Mouse (Mus musculus): Measurements from ENCODE around the gene Qk. TPM values are rescaled to one million over a fixed set of nuclear protein-coding genes. Genes with fewer than 3 reads are reported as not detected.
A peak's percentile ranks its signal among the peaks of the same experiment; 100 is the strongest.

Gene Qk
- polyA plus RNA-seq, 1 experiment from 2014 or later = 27.4 TPM

DNA sequence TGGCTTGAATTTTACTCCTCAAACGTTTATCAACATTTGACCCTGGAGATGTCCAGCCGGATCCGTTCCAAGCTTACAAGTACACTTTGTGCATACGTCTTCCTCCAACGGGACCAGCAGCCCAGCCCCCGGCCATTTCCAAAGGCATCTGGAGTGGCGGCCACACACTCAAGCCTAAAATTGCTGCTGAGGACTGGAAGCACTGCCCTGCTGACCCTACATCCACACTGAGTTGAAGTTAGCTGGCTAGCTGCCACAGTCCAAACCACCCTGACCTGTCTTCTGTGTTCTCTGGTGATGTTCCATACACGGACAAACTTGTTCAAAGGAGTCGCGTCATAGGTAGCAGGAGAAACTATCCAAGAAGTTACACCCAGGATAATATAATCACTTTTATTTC is 18.6 kb upstream of the Qk start:
- Histone ChIP-seq H3K27me3 (no peaks in the 10 kb centered on the region), H3K9ac (no peak overlapping the region), H3K4me2 (replicated peaks) (no peak overlapping the region), H3K9me3 (replicated peaks) (no peaks in the 10 kb centered on the region), H3K27ac (replicated peaks) (no peak overlapping the region), H3K4me1 (peaks cover 10% of the 10 kb centered on the region; the same call in 1 of the 2 replicates), H3K4me3 (replicated peaks) (no peak overlapping the region), H3K36me3 (no peaks in the 10 kb centered on the region)
- ATAC-seq (ENCODE audit: insufficient number of reproducible peaks, low FRiP score, low TSS enrichment, low read depth) = no peak
- WGBS = 67% methylated on average over 10 of the region's 10 CpGs

DNA sequence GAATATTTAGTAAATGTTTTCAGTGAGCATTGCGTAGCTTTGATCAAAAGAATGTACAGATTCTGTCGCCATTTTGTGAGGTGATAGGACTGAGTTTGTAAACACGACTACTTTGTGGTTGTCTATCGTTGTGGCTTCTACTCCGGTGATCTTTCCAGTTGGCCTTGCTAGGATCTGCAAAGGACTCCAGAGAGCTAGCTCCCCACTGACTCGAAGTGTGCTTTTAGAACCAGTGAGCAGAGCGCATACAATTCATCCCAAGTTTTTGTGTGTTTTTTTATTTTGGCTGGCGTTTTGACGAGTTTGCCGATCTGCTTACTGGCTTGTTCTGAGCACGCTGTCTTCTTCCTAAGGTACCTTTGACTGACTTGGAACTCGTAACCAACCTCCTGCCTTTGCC is 16.9 kb upstream of the Qk start:
- Histone ChIP-seq H3K4me3 (replicated peaks) (no peak overlapping the region), H3K9ac (no peak overlapping the region), H3K4me2 (replicated peaks) (no peak overlapping the region), H3K27me3 (no peaks in the 10 kb centered on the region), H3K36me3 (no peaks in the 10 kb centered on the region), H3K4me1 (peaks cover 10% of the 10 kb centered on the region; the same call in 1 of the 2 replicates), H3K9me3 (replicated peaks) (no peaks in the 10 kb centered on the region), H3K27ac (replicated peaks) (no peak overlapping the region)
- 85% methylated on average over 12 of the region's 12 CpGs for WGBS
- ATAC-seq (ENCODE audit: insufficient number of reproducible peaks, low FRiP score, low TSS enrichment, low read depth) = no peak

DNA sequence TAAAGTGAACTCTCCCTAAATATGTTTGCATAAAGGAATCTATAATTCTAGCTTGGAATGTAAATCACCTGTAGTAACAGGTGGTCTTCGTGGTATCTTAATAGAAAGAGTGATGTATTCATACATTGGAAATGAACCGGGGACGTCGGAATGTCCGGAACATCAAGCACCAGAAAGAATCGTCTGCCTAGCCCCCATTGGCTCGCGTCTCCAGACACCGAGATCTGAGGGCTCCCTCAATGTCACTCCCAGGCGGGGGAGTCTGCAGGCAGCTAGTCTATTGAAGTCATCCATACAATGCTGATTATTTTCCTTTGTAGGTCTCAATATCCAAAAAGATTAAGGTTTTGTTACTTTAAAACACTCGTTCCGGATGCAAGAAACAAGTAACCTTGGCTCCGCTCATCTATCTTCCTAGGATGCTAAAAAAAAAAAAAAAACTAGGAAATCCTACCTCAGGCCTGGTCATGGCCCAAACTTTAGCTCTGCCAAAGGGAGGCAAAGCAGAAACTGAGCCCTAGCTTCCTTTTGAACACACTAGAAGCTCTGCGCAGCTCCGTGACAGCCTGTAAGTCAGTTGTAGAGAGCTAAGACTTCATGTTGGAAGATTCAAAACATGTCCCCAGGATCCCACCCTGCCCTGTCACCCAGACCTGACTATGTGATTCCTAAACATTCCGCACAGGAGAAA is 16.3 kb upstream of the Qk start:
- Histone ChIP-seq H3K4me3 (replicated peaks) (peak overlapping the region; percentile 52), H3K36me3 (no peaks in the 10 kb centered on the region), H3K9ac (no peak overlapping the region), H3K4me1 (peaks cover 10% of the 10 kb centered on the region; the same call in 1 of the 2 replicates), H3K9me3 (replicated peaks) (no peaks in the 10 kb centered on the region), H3K27me3 (no peaks in the 10 kb centered on the region), H3K27ac (replicated peaks) (peak overlapping the region; percentile 78; the same call in 1 of the 2 replicates), H3K4me2 (replicated peaks) (peak overlapping the region; percentile 83)
- 22% methylated on average over 16 of the region's 16 CpGs for WGBS
- ATAC-seq (ENCODE audit: insufficient number of reproducible peaks, low FRiP score, low TSS enrichment, low read depth) = no peak

DNA sequence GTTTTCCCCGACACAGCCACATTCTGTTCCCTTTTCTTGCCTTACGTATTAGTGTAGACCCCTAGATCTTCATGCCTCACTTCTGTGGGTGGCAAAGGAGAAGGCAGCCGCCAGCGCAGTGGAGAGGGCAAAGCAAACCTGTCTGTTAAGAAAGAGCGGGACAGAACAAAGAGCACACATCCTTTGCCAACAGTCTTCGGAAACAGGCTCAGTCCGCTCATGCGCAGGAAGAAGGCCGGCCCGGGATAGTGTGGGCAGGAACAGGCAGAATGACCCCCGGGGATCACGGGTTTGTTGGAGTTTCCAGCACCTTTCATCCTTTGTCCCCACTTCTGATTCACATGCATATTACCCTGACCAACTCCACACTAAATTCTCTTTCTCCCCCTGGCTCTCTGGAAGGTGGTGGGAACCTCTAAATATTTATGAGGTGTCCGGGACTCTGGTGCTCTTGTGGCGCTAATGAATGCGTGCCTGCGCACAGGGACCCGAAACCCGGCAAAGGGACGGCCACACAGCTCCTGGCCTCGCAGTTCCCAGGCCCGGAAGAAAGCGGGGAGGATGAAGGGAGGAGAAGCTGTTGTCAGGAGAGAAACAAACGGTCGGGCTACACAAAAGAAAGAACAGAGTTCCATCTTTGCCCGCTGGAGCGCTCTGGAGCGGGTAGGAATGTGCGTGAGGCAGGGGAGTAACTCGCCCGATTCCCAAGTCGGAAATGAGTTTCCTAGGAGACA is 15.5 kb upstream of the Qk start:
- H3K27me3 ChIP-seq = no peaks in the 10 kb centered on the region
- peaks cover 10% of the 10 kb centered on the region; the same call in 1 of the 2 replicates for H3K4me1 ChIP-seq
- 1% methylated on average over 31 of the region's 31 CpGs for WGBS
- peak overlapping the region; percentile 78 for H3K27ac ChIP-seq (replicated peaks)
- H3K9me3 ChIP-seq (replicated peaks) = no peaks in the 10 kb centered on the region
- peak overlapping the region; percentile 54; the same call in 1 of the 2 replicates for H3K9ac ChIP-seq
- no peaks in the 10 kb centered on the region for H3K36me3 ChIP-seq
- H3K4me2 ChIP-seq (replicated peaks) = peak overlapping the region; percentile 83
- H3K4me3 ChIP-seq (replicated peaks) = peak overlapping the region; percentile 52
- ATAC-seq (ENCODE audit: insufficient number of reproducible peaks, low FRiP score, low TSS enrichment, low read depth) = peak; percentile 67; the same call in 1 of the 2 replicates

DNA sequence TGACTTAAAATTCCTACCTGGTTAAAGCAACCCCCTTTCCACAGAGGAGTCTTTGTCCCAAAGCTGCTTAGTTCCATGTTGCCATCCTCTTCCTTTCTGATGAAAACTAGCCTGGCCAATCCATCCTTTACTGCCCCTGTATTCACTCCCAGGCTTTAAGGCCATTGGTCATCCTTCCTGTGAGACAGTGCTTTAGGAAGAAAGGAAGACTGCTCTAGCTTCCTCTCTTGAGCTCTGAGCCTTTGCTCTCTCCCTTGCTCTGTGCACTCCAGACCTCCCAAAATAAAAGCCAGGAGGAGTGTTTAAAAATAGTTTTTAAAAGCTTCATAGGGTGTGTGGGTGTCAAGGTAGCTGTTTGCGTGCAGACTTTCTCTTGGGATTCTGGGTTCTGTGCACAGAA is 14.8 kb upstream of the Qk start:
- Histone ChIP-seq H3K27me3 (no peaks in the 10 kb centered on the region), H3K4me1 (peaks cover 10% of the 10 kb centered on the region; the same call in 1 of the 2 replicates), H3K9ac (no peak overlapping the region), H3K4me3 (replicated peaks) (peak overlapping the region; percentile 52), H3K4me2 (replicated peaks) (peak overlapping the region; percentile 83), H3K27ac (replicated peaks) (peak overlapping the region; percentile 78), H3K36me3 (no peaks in the 10 kb centered on the region), H3K9me3 (replicated peaks) (no peaks in the 10 kb centered on the region)
- 26% methylated on average over 1 of the region's 1 CpGs for WGBS
- ATAC-seq (ENCODE audit: insufficient number of reproducible peaks, low FRiP score, low TSS enrichment, low read depth) = no peak

DNA sequence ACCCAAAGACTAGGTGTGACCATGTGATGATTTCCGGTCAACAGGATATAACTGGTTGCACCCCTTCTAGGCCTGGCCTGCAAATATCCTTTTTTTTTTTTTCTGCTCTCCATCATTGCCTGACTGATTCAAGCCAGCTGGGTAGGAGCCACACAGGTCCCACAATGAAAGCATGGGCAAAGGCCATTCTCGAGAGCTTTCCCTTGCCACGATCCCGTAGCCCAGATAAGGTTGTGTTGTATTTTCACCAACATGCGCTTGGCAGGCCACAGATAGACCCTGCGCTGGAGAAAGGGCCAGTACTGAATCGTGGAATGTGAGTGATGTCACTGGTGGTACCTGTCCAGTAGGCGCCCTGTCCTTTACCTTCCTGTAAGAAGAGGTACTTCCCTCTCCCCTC is 13.7 kb upstream of the Qk start:
- no peaks in the 10 kb centered on the region for H3K9me3 ChIP-seq (replicated peaks)
- H3K27ac ChIP-seq (replicated peaks) = no peak overlapping the region
- H3K4me1 ChIP-seq = peaks cover 10% of the 10 kb centered on the region; the same call in 1 of the 2 replicates
- no peak for ATAC-seq (ENCODE audit: insufficient number of reproducible peaks, low FRiP score, low TSS enrichment, low read depth)
- no peak overlapping the region for H3K9ac ChIP-seq
- WGBS = 90% methylated on average over 8 of the region's 8 CpGs
- H3K4me2 ChIP-seq (replicated peaks) = no peak overlapping the region
- H3K27me3 ChIP-seq = no peaks in the 10 kb centered on the region
- no peaks in the 10 kb centered on the region for H3K36me3 ChIP-seq
- no peak overlapping the region for H3K4me3 ChIP-seq (replicated peaks)

DNA sequence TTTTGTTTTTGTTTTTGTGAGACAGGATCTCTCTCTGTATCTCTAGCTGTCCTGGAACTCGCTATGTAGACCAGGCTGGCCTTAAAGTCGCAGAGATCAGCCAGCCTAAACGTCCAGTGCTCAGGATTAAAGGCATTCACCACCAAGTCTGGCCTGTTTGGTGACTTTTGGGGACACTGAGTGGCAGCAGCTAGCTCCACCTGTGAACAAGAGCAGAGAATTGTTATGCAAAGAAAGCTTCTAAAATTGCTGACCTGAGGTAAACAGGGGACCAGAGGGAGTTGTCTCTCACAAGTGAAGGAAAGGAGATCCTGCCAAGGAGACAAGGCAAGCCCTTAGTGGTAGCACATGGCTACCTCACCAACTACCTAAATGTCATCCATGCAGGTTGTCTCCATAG is 12.5 kb upstream of the Qk start:
- Histone ChIP-seq H3K4me2 (replicated peaks) (no peak overlapping the region), H3K4me3 (replicated peaks) (no peak overlapping the region), H3K4me1 (peaks cover 10% of the 10 kb centered on the region; the same call in 1 of the 2 replicates), H3K27me3 (no peaks in the 10 kb centered on the region), H3K36me3 (no peaks in the 10 kb centered on the region), H3K27ac (replicated peaks) (no peak overlapping the region), H3K9ac (no peak overlapping the region), H3K9me3 (replicated peaks) (no peaks in the 10 kb centered on the region)
- 63% methylated on average over 3 of the region's 3 CpGs for WGBS
- no peak for ATAC-seq (ENCODE audit: insufficient number of reproducible peaks, low FRiP score, low TSS enrichment, low read depth)

DNA sequence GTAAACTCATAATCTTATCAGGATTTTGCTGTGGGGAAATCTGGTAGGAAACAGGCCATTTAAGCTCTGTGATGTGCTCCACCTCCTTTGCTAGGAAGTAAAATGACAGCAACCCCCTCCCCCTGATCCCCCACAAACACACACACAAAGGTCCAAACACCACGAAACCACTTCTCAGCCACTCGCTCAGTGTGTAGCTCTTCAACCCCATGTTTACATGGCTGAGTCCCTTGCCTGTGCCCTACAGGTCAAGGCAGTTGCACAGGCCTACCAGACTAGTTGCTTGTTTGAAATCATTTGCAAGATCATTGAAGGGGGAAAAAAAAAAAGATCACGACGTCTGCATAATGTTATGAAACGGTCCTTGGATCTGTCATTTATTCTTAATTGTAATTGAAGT is 9.8 kb upstream of the Qk start:
- H3K27ac ChIP-seq (replicated peaks) = no peak overlapping the region
- no peak overlapping the region for H3K4me3 ChIP-seq (replicated peaks)
- no peaks in the 10 kb centered on the region for H3K9me3 ChIP-seq (replicated peaks)
- 67% methylated on average over 5 of the region's 5 CpGs for WGBS
- no peak for ATAC-seq (ENCODE audit: insufficient number of reproducible peaks, low FRiP score, low TSS enrichment, low read depth)
- no peaks in the 10 kb centered on the region for H3K27me3 ChIP-seq
- H3K36me3 ChIP-seq = no peaks in the 10 kb centered on the region
- 0 out of 2 replicates have a peak, but pooled peaks cover 2% of the 10 kb centered on the region for H3K4me1 ChIP-seq
- no peak overlapping the region for H3K4me2 ChIP-seq (replicated peaks)
- H3K9ac ChIP-seq = no peak overlapping the region

DNA sequence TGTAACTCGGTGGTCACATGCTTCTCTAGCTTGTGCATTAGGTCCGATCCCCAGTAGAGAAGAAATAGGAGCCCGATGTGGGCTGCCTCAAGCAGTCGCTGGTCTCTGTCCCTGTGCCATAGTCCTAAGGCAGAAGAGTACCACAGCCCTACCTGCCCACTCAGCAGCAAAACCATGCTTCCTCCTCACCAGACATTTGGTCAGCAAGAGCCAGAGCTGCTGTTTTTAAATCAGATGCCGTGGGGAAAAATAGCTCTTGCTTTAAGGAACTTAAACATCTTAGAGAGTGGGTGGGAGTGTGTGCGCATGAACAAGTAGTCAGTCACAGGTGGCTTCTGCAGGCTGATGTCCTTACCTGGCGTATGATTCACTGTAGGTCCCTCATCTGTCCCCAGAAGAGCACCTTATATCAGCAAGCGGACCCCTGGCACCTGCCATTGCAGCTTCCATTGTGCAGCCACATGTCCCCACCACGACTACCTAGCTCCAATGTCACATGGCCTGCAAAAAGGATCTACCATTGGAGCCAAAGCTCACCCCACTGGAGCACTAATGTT is 9.0 kb upstream of the Qk start:
- WGBS = 89% methylated on average over 9 of the region's 9 CpGs
- H3K4me1 ChIP-seq = no peaks in the 10 kb centered on the region
- no peaks in the 10 kb centered on the region for H3K27me3 ChIP-seq
- no peak for ATAC-seq (ENCODE audit: insufficient number of reproducible peaks, low FRiP score, low TSS enrichment, low read depth)
- H3K27ac ChIP-seq (replicated peaks) = no peak overlapping the region
- no peak overlapping the region for H3K4me3 ChIP-seq (replicated peaks)
- no peaks in the 10 kb centered on the region for H3K9me3 ChIP-seq (replicated peaks)
- no peak overlapping the region for H3K9ac ChIP-seq
- no peaks in the 10 kb centered on the region for H3K36me3 ChIP-seq
- no peak overlapping the region for H3K4me2 ChIP-seq (replicated peaks)

DNA sequence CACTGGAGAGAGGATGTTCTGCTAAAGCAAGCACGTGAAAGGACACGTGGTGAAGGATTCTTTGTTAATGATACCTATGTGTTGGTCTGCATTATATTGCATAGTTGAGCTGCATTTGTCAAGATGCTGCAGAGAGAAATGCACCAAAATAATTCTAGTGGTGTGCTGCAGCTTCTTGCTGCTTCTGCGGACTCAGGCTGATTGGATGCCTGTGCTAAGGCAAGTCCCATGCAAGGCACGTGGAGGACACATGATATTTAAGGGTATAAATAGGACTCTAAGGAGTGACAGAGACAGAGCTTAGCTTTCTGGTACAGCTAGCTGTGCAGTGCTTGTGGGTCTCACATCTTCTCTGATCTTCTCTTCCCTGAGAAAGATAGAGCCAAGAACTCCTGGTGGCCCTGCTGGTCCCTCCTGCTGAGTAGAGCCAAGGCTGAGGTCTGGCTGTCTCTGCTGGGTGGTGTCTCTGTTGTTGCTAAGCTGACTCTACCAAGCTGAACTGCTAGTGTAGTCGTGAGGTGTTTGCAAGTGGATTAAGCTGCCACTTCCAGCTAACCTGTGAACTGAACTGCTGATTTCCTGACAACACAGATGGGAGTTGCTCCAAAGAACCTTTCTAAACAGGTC is 8.0 kb upstream of the Qk start:
- no peaks in the 10 kb centered on the region for H3K9me3 ChIP-seq (replicated peaks)
- ATAC-seq (ENCODE audit: insufficient number of reproducible peaks, low FRiP score, low TSS enrichment, low read depth) = no peak
- H3K9ac ChIP-seq = no peak overlapping the region
- no peaks in the 10 kb centered on the region for H3K27me3 ChIP-seq
- no peak overlapping the region for H3K4me3 ChIP-seq (replicated peaks)
- H3K27ac ChIP-seq (replicated peaks) = no peak overlapping the region
- no peak overlapping the region for H3K4me2 ChIP-seq (replicated peaks)
- WGBS = 78% methylated on average over 5 of the region's 5 CpGs
- no peaks in the 10 kb centered on the region for H3K4me1 ChIP-seq
- no peaks in the 10 kb centered on the region for H3K36me3 ChIP-seq

DNA sequence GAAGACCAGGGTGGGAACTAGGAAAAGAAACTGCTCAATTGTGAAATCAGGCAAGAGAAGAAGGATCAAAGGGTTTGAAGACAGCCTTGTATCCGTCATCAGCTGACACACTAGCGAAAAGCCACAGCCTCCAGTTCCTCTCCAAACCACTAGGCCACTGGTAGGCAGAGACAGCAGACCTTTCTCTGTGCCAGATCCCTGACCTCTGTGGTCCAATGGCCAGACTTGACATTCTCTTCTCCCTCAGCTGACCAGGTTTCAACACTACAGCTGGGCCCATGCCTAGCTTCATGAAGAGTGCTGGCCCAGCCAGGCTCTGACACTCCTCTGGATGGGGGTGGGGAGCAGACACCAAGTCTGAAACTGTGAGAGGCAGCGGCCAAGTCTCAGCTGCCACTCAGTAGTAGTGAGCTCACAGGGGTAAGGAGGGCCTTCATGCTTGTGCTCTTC is 7.0 kb upstream of the Qk start:
- no peak overlapping the region for H3K4me3 ChIP-seq (replicated peaks)
- ATAC-seq (ENCODE audit: insufficient number of reproducible peaks, low FRiP score, low TSS enrichment, low read depth) = no peak

More for the DNA sequence above, 7.0 kb upstream of the Qk start:
- H3K27me3 ChIP-seq = no peaks in the 10 kb centered on the region
- no peaks in the 10 kb centered on the region for H3K36me3 ChIP-seq
- H3K4me2 ChIP-seq (replicated peaks) = no peak overlapping the region
- H3K9ac ChIP-seq = no peak overlapping the region
- H3K27ac ChIP-seq (replicated peaks) = no peak overlapping the region
- 67% methylated on average over 3 of the region's 3 CpGs for WGBS
- H3K4me1 ChIP-seq = no peaks in the 10 kb centered on the region
- H3K9me3 ChIP-seq (replicated peaks) = no peaks in the 10 kb centered on the region

Measured in embryonic facial prominence, embryonic 15.5 days (tissue).